Mouse (Mus musculus) brain, embryonic 14.5 days (tissue): ENCODE measurements at regions not wholly inside any gene's neighbourhood (a gene's known extent, or its start where the extent isn't known, plus 50 kb on each side); places are given as distances from the start of the nearest gene placed in this dataset.

Experiments used
- CTCF ChIP-seq: fragments of 200-500 bp; IDR thresholded peaks from 2 replicates; pipeline ENCODE4 v1.5.1; 2012; ENCODE audit warnings: inconsistent platforms, mild to moderate bottlenecking, moderate library complexity, borderline replicate concordance; ENCODE audit not compliant: insufficient read depth, insufficient read length; ENCODE audit errors: extremely low read depth
- POLR2A ChIP-seq: fragments of 200-500 bp; IDR thresholded peaks from 2 replicates; pipeline ENCODE4 v1.6.1; 2012; ENCODE audit warnings: mild to moderate bottlenecking, inconsistent platforms, borderline replicate concordance; ENCODE audit not compliant: poor library complexity, insufficient read depth, insufficient read length, severe bottlenecking; ENCODE audit errors: extremely low read depth

DNA sequence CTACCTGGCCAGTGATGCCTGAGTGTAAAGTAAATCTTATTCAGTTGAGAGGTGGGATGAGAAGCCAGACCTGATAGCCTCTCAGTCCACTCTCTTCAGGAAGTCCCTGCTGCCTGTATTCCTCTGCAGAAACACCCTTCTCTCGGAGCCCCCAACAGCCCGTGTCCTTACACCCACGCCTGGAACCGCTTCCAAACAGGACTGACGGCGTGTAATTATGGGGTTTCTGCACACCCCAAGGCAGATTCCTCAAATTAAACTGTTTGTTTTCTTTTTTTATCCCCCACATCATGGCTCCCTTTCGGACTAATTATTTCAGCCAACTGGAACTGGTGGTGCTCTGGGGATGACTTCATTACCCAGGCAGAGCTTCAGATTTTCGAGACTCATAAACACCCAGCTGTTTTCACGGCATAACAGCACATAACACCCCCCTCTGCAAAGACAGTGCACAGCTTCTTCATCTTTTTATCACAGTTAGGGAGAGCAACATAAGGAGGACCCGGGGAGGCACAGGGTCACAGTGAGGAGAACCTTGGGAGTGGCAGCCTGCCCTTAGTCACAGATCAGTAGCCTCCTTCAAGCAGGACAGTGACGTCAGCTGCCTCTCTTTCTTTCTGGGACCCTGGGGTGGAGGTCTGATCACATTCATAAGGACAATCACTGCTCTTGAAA, 117.1 kb downstream of the Dll1 start:
- TF ChIP-seq CTCF: no peak
- no peak for TF ChIP-seq POLR2A
